Mouse (Mus musculus) erythroblast, embryonic 14.5 days (primary cell): Measurements from ENCODE around the gene Slc39a5.

Experiments used
- GATA1 ChIP-seq: IDR thresholded peaks from 2 replicates; pipeline ENCODE4 v1.6.1; 2012; ENCODE audit warnings: low read length, inconsistent platforms, mixed read lengths
- TAL1 ChIP-seq: IDR thresholded peaks from 3 replicates; pipeline ENCODE4 v1.6.1; 2012; ENCODE audit warnings: low read length, inconsistent platforms, mixed read lengths

DNA sequence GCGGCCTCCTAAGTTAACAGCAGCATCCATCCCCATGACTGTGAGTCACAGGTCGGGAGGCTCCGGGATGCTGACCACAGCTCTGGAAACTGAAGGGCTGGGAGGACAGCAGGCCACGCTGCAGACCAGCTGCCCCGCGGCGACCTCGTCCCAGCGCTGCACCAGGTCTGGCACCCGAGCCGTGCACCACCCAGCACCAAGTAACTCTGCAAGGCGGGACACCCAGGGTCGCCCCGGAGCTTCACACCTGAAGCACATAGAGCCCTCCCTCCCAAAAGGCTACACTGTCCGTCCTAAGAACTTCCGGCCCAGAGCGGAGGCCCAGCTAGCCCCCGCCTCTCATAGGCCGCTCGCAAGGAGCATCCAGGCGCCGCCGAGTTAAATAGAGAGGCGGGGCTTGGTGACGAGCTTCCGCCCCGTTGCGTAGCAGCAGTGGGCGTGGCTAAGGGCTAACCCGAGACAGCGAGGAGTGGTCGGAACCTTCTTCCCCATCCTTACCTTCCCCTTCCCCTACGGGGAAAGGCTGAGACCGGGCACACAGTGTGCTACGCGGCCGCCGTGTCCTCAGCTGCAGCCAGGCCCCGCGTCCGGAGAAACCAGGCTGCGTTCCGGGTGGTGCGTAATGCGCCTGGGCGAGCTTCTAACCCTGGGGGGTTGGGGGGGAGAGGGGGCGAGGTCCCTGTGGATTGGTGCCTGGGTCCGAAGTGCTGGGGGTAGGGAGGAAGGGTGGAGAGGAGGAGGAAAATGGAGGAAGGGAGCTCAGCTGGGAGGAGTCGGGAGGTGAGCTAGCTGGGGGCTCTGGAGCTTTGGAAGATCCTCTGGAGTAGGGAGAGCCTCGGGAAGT, 10.4 kb upstream of the Slc39a5 start, which contains the start of the genes Nabp2 and Rnf41:
- TF ChIP-seq GATA1 = no peak
- no peak for TF ChIP-seq TAL1
